Mouse (Mus musculus) left cerebral cortex, adult 2 months (tissue): ENCODE data around the gene Irf9. TPM values are rescaled to one million over a fixed set of nuclear protein-coding genes. Genes with fewer than 3 reads are reported as not detected.

ENCODE experiments used
- DNase-seq, 2 experiments: peaks; one replicate each; pipeline ENCODE4 v3.0.0; 2021 to 2022; ENCODE audit warnings: low spot score in 2 of 2, mixed read lengths in 1 of 2; ENCODE audit errors: extremely low spot score in 1 of 2
- H3K27ac ChIP-seq: fragments of 200-600 bp; 2 replicates; pipeline ENCODE4 v1.8.1; 2022
- H3K4me3 ChIP-seq: fragments of 200-600 bp; 2 replicates; pipeline ENCODE4 v1.8.1; 2022
- CTCF ChIP-seq: fragments of 200-600 bp; IDR thresholded peaks from 2 replicates; pipeline ENCODE4 v1.8.1; 2022; ENCODE audit warnings: antibody characterized with exemption, mild to moderate bottlenecking, moderate library complexity
- intact Hi-C: fragments of 180-260 bp; cut with DNase I; formaldehyde crosslinking; loops from one replicate; pipeline ENCODE4 v1.15.1; 2025
- long read RNA-seq, 2 experiments: library from polyadenylated mRNA; stranded (forward); transcript quantifications; one replicate each; pipeline ENCODE4 v2.0.0; 2021; ENCODE audit warnings: borderline mapping rate in 2 of 2
- total RNA-seq, 2 experiments: library from RNA; stranded (reverse); gene quantifications; 2 replicates each; pipeline ENCODE4 v1.2.3; 2021

Gene Irf9
- 10 to 100 TPM; 13.0 to 16.4 TPM for total RNA-seq
- long read RNA-seq, experiment 1, partial matches to known transcripts, result 3 of 7 reads
- long read RNA-seq, experiment 1, other reads (novel, unspliced or antisense), result 2 of 7 reads
- long read RNA-seq, experiment 2, partial matches to known transcripts, result 0 of 3 reads
- long read RNA-seq, experiment 2, other reads (novel, unspliced or antisense), result 0 of 3 reads

DNA sequence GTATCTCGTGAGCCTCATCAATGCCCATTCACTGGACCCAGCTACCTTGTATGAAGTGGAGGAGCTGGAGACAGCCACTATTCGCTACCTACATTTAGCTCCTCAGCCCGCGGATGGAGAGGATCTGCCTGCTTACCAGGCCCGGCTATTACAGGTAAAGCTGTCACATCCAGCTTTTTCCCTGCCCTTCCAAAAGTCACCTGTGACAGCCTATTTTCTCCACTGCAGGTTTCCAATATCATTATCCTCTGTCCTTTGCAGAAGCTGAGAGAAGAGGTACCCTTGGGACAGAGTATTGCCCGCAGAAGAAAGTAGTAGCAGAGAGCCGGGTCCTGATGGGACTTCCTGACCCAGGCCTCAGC, at the start of gene Irf9:
Gene Irf9 (plus strand): TSS at position 301 of the 362 bp plus-strand sequence.
- intact Hi-C loops, result no loop called here
- H3K4me3 ChIP-seq, result peak within 1 kb of the TSS; percentile 44
- no peak for TF ChIP-seq CTCF
- H3K27ac ChIP-seq, result peak within 1 kb of the TSS; percentile 78
- no peak for DNase-seq

DNA sequence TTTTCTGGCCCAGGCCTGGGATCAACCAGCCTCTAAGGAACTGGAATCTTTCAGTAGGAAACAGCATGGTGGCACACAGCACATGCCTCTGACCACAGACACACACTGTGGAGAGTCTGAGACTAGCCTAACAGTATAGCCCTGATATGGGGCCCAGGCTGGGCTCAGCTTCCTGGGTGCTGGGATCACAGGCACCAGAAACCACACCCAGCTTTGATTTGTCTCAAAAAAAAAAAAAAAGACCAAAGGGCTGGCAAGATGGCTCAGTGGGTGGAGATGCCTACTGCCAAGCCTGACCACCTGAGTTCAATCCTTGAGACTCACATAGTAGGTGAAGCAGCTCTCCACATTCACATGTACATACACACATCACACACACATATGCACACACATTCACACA, 48.7 kb upstream of the Irf9 start:
- DNase-seq, result no peak
- Histone ChIP-seq H3K27ac (no peak overlapping the region), H3K4me3 (no peak overlapping the region)
- no peak for TF ChIP-seq CTCF
- intact Hi-C loops, result no loop called here

DNA sequence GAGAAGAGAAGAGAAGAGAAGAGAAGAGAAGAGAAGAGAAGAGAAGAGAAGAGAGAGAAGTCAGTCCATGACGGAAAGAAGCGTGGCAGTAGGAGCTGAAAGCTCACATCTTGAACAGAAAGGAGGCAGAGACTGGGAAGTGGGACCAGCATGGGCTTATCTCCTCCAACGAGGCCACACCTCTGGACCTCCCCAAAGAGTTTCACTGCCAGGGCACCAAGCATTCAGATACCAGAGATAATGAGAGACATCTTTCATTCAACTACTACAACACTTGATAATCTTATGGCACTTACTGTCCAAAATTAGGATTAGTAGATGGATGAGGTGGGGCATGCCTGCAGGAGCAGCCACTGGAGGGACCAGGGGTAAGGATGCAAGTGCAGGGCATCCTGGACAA, 47.6 kb upstream of the Irf9 start:
- no peak overlapping the region for H3K4me3 ChIP-seq
- DNase-seq, result no peak
- no peak for TF ChIP-seq CTCF
- intact Hi-C loops, result loop anchor here (2.0 kb wide), 1 partner anchor 15 kb away; the partner anchor contains the start of gene Pck2
- H3K27ac ChIP-seq, result no peak overlapping the region

DNA sequence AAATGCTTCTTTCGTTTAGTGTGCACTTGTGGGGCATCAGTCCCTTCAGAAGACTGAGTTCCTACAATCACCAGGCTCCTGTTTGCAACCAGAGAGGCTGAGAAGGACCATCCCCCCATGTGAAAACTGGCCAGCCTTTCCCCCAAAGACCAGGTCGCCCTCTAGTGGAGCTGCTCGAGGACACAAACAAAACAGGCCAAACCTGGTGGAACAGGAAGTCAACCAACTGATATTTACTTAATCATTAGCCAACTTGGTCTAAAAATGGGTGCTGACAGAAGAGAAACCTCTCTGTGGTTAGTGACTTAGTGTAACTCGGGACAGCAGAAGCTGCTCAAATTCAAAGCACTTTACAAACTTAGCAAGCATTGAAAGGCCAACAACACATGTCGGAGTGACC, 46.4 kb upstream of the Irf9 start:
- TF ChIP-seq CTCF, result peak; percentile 80
- Histone ChIP-seq H3K4me3 (no peak overlapping the region), H3K27ac (no peak overlapping the region)
- intact Hi-C loops, result loop anchor here (1.0 to 2.0 kb wide), 2 partner anchors 16 to 60 kb away; partner anchors contain the start of gene Pck2
- DNase-seq, result peak; percentile 70 to 74

DNA sequence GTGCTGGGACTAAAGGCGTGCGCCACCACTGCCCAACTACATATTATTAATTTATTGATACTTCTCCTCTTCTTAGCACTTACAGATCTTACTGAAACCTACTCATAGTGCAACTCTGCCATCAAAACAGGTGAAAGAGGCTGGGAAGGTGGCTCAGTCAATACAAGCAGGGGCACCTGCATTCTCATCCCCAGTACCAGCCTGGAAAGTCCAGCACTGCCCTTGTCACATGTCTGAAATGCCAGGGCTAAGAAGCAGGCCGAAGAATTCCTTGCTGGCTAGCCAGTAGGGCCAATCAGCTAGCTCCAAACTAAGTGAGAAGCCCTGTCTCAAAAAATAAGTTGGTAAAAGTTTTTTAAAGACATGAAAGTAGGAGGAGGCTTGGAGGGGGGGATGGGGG, 45.8 kb upstream of the Irf9 start:
- intact Hi-C loops, result loop anchor here (1.0 to 2.0 kb wide), 2 partner anchors 17 to 60 kb away; partner anchors contain the start of gene Pck2
- DNase-seq, result no peak
- Histone ChIP-seq H3K4me3 (no peak overlapping the region), H3K27ac (no peak overlapping the region)
- no peak for TF ChIP-seq CTCF

DNA sequence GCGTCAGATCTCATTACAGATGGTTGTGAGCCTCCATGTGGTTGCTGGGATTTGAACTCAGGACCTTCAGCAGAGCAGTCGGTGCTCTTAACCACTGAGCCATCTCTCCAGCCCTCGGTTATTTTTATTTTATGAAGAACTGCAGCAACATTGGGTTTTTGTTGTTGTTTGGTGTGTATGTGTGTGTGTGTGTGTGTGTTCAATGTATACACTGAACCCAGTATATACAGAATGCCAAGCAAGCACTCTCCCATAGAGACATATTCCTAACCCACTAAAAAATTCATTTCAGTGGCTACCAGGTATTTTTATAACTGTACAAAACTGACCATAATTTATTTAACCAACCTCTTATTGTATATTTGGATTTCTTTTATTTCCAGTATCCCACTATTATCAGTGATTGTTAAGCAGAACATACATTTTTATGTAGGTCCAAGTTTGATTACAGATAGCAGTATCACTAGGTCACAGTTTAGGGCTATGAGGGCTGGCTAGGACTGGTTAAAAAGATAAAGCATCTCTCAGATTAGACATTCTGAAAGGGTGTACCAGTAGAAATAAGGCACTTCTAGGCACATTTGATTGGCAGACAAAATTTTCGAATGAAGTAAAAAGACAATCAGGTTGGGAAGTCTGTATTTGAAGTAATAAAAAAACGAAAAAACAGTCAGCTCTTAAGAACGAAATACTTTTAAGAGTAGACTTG, 44.5 kb upstream of the Irf9 start:
- no peak; the same call in 1 of the 2 replicates for TF ChIP-seq CTCF
- Histone ChIP-seq H3K27ac (peak overlapping the region; percentile 97), H3K4me3 (peak overlapping the region; percentile 59)
- intact Hi-C loops, result no loop called here
- no peak for DNase-seq

DNA sequence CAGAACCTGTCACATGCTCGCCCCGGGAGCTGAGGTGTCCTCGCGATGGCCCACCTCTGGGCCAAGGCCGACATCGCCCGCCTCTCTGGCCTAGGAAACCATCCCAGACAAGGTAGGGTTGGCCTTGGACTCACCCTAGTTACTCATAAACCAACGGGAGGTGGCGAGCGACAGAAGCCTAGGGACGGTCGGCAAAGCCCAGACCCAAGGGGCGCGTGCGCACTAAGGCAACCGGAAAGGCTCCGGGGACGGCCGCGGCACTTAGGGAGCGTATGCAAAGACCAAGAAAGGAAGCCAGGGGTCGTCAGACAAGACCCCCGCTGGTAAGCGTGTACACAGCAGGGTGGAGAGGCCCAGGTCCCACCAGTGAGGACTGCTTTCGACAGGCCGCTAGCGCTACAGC, 43.6 kb upstream of the Irf9 start, which contains the start of gene Dcaf11:
Gene Dcaf11 (plus strand): TSS at position 208 of the 403 bp plus-strand sequence.
- peak; percentile 83 to 86 for DNase-seq
- no peak; the same call in 1 of the 2 replicates for TF ChIP-seq CTCF
- Histone ChIP-seq H3K27ac (peak within 1 kb of the TSS; percentile 97), H3K4me3 (peak within 1 kb of the TSS; percentile 59)
- intact Hi-C loops, result loop anchor here (1.0 kb wide), 1 partner anchor 32 kb away; the partner anchor contains the start of genes Psme2 and Rnf31

DNA sequence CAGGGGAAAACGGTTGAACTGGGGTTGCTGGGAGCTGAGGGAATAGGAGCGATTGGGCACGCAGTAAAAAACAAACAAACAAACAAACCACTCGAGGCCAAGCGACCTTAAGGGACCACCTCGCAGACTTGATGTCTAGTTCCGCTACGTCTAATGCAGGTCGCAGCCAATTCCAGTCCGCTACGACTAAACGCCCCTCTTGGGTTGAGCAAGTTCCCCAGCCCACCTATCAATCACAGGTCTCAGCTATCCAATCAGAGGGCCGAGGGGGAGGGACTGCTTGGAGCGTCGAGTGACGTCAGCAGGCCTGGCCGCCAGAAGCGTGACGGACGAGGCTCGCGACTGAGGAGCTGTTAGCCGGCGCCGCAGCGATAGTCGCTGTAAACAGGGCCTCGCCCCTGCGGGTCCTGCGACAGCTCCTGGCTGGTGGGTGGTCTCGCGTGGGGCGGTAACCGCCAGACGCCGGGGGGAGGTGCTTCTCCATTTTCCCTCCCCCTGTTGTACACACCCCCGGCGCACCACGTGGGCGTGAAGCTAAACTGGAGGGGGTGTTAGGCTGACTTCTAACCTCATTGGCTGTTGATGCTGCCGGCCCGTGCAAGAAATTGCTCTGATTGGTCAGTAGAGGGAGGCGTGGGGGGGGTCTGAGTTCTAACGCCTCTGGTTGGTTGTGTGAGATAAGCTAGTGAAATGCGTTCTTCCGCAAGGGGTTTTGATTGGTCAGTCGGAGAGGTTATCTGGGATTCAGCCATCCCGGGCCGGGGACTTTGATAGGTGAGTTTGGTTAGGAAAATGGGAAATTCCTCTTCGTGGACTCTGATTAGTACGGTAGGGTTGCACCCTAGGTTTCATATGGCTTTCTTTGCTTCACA, 42.9 kb upstream of the Irf9 start, which contains the start of gene A730061H03Rik:
Gene A730061H03Rik (minus strand): TSS at position 205 of the 872 bp plus-strand sequence.
- peak within 1 kb of the TSS; percentile 97 for H3K27ac ChIP-seq
- H3K4me3 ChIP-seq, result peak within 1 kb of the TSS; percentile 59
- TF ChIP-seq CTCF, result peak; percentile 9
- intact Hi-C loops, result loop anchor here (1.0 kb wide), 1 partner anchor 31 kb away; the partner anchor contains the start of genes Psme2 and Rnf31
- DNase-seq, result peak; percentile 97

DNA sequence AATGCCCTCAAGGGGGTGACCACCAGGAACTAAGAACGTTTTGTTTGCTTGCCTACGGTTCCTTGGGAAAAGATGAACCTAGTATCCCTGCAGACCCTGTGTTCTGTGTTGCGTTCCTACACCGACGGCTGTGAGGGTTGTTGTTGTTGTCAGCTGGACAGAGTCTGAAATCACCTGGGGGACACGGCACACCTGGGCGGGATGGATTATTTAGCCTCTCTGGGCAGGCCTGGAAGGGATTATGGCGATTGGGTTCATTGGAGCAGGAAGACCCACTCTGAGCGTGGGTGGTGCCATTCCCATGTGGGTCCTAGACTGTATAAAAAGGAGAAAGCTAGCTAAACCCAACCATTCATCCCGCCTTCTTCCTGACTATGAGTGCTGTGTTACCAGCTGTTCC, 41.5 kb upstream of the Irf9 start:
- TF ChIP-seq CTCF, result no peak
- intact Hi-C loops, result no loop called here
- H3K4me3 ChIP-seq, result no peak overlapping the region

DNA sequence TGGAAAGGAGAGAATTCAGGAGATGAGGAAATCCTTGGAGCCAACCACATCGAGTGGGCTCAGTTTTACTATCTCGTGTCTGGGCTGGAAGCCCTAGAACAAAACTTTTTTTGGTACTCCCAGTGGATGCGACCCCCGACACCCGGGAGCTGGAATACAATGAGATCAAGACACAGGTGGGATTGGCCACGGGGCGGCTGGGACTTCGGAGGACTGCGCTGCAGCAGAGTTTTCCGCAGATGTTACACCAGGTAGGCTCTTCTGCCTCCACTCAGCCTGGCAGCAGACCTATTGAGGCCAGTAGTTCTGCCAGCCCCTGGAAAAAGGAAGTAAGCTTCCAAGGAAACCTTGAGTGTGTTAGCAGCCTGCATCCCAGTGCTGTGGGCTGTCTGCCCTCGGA, 40.1 kb upstream of the Irf9 start:
- no peak overlapping the region for H3K27ac ChIP-seq

More for the DNA sequence above, 41.5 kb upstream of the Irf9 start:
- no peak overlapping the region for H3K27ac ChIP-seq
- DNase-seq, result no peak

DNA sequence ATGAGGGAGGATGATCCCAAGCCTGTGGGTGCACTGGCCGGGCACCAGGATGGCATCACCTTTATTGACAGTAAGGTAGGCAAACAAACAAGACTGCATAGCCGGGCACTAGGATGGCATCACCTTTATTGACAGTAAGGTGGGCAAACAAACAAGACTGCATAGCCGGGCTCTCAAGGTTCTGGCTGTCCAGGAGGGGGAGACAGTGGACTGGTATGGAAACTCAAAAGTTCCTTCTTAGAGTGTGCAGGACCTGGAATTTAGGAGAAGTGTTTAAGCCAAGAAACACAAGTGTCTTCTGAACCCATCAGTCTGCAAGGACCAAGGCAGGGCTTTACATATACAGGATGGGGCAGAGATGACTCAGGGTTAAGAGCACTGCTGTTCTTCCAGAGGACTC, 37.6 kb upstream of the Irf9 start:
- intact Hi-C loops, result no loop called here
- H3K4me3 ChIP-seq, result no peak overlapping the region
- H3K27ac ChIP-seq, result no peak overlapping the region
- DNase-seq, result no peak
- TF ChIP-seq CTCF, result no peak; the same call in none of the 2 replicates

More for the DNA sequence above, 40.1 kb upstream of the Irf9 start:
- no peak overlapping the region for H3K4me3 ChIP-seq
- TF ChIP-seq CTCF, result no peak
- no peak for DNase-seq
- intact Hi-C loops, result no loop called here
